Mouse (Mus musculus) mature B cell (primary cell): Measurements from ENCODE around the gene Rprml.

Experiments
- in situ Hi-C: fragments of 300-500 bp; cut with MboI; formaldehyde crosslinking; loops from 2 replicates; pipeline ENCODE4 v1.14.3; 2019

Gene Rprml

DNA sequence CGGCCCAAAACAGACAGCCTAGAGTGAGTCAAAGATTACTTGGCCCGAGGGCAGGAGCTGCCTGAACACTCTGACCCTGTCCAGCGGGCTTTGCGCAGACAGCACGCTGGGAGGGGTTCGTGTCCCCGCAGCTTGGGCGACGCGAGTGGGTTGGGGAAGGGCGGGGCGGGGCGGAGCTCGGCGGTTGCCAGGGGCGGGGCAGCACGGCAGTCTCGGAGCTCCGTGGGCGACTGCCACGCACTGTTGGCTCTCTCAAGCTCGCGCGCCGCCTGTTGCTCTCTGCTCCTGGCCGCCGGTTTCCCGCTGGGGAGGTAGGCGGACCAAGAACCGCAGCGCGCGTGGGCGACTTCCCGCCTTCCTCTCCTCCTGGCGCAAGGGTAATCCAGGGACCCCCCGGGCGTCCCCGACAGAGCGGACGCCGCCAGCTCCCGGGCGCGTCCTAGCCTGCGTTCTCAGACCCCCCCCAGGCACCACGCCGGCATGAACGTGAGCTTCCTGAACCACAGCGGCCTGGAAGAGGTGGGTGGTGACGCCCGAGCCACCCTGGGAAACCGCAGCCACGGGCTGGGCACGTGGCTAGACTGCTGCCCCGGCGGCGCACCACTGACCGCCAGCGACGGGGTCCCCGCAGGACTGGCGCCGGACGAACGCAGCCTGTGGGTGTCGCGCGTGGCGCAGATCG, at the start of gene Rprml:
Gene Rprml, plus strand, starts transcription at position 270 of the 682 bp plus-strand sequence.
- in situ Hi-C loops = no loop called here

DNA sequence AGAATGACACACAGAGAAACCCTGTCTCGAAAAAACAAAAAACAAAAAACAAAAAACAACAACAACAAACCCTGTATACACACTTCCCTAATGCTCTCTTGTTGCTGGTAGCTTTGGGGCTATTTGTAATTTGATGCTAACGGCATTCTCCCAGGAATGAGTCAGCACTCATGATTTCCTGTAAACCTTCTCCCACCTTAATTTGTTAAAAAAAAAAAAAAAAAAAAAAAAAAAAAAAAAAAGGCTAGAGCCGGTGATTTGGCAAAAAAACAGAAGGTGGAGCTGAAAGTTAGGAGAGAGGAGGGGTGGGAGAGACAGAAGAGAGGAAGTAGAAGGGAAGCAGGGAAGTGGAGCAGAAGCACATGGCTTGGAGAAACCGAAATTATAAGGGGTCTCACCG, 42.8 kb upstream of the Rprml start:
- in situ Hi-C loops = no loop called here

DNA sequence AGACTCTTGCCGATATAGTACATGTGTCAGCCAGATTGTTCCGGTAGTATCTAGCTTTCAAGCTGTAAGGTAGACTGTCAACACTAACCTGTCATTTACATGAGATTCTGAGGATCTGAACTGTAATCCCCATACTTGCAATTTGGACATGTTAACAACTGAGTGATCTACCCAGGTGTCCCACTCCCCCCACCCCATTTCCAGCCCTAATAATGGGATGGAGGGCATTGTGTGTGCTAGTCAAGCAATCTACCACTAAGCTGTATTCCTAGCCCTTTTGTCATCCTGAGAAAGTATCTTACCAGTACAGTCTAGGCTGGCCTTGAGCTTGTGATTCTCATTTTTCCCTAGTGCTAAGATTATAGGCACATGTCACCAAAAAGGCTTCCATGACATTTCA, 38.6 kb upstream of the Rprml start:
- in situ Hi-C loops = no loop called here

DNA sequence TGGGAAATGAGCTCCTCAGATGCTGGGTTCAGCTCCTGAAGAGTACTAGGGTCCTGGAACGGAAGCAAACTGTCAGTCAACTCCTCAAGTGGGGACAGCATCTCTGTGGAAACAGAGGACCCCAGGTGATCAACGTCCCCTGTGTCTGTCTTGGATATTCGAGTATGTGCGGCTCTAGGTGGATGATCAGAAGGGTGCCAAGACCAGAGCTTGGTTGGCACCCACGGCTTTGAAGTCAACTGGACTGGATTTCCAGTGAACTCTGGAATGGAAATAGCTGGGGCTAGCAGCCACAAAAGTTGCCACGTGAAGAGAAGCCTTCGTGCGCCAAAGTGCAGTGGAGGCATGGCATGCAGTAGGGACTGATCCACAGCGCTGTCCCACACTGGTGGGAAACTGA, 28.3 kb upstream of the Rprml start, which contains the start of gene Gm884:
Gene Gm884, minus strand, starts transcription at position 101 of the 400 bp plus-strand sequence.
- in situ Hi-C loops = no loop called here

DNA sequence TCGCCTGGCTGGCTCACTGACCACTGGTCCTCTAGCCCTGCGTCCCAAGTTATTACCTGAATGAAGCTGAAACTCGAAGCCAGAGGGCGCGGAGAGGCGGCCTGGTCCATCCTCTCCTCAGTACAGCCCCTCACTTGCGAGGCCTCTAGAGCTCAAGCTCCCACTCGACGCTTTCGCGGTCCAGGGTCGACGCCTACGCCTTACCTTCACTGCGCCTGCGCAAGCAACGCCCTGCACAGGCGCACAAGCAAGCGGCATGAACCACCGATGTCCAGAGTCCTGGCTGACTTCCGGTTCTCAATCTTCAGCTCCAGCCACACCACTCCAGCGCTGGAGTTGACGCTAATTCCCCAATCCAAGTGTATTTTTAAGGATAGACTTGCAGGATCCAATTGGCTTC, 21.9 kb upstream of the Rprml start:
- in situ Hi-C loops = no loop called here

DNA sequence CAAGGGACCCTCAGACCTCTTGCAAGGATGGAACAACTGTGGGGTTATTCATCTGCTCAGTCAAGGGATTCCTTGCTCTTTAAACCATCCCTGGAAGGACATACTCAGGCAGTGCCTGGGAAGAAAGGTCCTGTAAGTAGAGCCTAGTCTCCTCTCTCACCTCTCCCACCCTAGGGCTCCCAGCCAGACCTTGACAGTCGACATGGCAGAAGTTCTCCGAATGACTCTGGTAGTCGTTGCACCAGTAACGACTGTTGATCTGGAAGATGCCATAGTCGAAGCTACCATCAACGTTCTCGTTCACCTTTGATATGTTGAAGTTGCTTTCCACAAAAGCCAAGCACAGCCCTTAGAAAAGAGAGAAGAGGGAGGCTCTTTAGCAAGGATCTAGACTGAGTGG, 14.6 kb upstream of the Rprml start:
- in situ Hi-C loops = no loop called here

DNA sequence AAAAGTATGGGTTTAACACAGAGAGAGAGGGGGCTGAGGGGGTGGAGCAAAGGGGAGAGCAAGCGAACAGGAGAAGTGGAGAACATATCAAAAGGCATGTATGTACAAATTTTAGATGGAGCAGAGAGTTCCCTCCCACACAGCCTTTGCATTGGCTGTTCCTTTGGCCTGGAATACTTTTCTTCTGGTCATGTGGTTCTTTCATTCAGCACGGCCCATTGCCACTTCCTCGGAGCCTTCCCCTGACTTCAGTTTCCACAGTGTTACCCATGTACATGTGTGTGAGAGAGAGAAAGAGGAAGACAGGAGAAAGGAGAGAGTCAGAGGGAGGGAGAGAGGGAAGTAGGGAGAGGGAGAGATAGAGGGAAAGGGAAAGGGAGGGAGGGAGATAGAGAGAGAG, 13.9 kb upstream of the Rprml start:
- in situ Hi-C loops = no loop called here

DNA sequence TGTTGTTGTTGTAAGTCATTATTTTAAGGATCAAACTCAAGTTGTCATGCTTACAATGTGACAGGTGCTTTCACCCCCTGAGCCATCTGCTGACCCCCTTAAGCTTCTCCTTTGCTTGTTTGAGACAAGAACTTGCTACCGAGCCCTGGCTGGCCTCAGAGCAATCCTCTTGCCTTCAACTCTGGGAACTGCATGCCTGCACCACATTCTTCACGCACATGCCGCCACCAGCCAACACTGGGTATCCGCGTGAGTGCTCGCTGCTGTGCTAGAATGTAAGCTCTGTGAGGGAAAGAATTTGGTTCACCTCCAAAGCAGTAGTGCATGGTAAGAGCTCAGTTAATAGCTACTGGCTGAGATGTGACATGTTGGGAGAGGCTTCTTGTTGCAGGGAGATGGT, 13.1 kb upstream of the Rprml start:
- in situ Hi-C loops = no loop called here

DNA sequence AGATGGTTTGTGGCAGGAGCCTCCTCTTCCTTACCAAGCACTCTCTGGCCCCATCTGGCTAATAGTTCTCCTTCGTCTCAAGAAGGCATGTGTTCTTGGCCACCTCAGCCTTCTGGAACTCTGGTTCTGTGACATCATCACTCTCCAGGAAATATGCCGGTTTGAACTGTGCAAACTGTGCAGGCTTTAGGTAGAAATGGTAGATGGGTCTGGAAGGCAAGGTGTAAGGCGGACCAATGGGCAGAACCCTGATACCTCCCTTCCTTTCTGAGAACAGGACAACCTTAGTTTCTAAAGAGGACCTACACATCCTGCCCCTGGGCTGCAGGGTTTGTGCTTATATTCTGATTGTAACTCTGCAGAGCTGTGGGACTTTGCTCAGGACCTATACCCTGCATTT, 10.6 kb upstream of the Rprml start, which contains the start of gene Lyzl6:
Gene Lyzl6, minus strand, starts transcription at position 101 of the 400 bp plus-strand sequence.
- in situ Hi-C loops = no loop called here

DNA sequence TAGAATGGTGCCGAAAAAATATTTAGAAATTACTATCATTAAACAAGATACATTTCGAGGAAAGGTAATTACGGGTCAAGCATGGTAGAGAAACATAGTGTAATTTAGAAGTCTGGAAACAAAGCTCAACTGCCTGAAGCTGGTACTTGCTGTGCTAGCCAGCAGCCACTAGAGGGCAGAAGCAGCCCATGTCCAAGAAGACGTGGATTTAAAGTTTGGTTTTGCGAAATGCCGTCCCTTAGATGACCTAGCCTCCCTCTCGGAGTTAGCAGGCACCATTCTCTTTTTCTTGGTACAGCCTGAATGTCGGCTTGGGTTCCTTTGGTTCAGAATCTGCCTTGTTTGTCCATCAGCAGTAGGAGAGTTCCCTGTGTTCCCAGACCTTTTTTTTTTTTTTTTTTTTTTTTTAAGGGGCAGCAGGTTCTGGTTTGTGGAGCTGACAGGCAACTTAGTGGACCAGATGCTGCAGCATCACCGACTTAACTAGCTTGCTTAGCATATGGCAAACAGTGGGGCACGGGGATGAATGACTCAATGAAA, 9.9 kb upstream of the Rprml start:
- in situ Hi-C loops = no loop called here

DNA sequence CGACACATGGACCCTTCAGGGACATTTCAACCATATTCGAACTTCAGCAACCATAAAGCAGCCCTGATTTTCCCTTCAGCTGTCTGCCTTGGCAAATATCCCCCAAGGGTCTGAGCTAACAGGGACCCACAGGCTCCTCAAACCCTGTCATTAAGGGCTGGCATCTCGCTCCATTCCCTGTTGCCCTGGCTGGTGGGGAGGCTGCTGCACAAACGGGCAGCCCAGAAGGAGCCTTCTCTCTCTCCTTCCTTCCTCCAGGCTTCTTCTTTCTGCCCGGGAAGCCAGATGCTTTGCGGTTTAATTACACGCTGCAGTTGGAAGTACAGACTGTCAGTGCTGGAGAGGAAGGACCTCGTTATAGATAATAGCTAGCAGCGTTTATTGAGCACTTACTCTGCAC, 6.2 kb upstream of the Rprml start:
- in situ Hi-C loops = no loop called here

DNA sequence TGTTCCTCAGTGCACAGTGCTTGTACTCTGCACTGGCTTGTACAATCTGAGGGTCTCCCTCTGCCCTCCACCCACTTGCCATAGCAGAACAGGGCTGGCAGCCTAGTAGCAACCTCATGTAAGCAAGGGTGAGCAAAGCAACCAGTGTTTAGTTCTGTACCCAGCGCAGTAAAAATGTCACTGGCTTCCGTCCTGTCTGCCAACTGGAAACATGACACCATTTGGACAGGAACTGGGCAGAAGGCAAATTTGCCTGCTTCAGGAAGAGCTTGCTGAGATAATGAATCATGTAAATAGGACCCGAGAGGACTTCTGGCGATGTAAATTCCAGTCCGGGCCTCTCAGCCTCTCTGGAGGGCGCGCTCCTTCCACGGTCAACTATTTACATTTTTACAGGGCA, 3.6 kb upstream of the Rprml start:
- in situ Hi-C loops = no loop called here

DNA sequence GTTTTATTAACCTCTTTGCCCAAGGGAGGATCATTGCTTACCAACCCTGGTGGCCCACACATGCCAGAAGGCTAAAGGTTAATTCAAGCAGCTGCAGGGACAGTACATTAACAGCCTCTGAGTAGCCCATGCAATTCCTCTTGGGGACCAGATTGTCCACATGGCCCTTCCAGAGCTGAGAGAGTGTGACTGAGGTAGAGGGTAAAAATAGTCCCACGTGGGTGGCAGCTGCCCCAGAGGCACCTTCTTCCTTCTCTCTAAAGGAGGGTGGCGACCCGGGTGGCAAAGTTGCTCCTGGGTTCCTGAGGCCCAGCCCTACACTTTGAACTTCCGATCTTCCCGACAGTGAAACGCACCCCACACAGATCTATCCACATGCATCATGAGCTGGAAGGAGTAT, 3.1 kb upstream of the Rprml start:
- in situ Hi-C loops = no loop called here

DNA sequence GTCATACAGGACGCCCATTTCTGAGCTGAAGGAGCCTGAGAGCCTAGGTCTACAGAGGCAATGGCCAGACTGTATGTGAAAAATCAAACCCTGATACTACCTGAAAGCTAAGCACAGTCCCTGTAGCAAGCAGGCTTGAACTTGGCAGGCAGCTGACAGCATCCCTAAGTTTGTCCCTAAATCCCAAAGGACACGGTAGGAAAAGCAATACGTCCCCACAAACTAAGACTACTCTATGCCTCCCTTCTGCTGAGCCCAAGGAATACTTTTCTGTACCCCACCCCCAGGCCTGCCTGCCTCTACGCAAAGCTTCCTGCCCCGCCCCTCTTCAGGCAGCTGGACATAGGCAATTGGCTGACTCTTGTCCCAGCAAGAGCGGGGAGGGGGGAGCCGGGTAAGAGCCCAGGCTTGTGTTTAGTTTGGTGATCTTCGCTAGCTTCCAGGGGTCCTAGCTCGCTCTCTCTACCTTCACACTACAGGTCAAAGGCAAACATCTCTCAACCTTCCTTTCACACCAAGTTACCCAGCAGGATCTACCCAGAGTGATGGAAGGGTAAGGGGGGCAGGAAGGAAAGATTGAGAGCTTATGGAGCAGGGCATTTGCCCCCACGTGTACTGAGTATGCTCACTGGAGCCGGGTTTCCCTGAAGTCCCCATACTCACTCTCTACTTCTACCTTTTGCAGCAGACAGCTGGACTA, 1.3 kb upstream of the Rprml start:
- in situ Hi-C loops = no loop called here

DNA sequence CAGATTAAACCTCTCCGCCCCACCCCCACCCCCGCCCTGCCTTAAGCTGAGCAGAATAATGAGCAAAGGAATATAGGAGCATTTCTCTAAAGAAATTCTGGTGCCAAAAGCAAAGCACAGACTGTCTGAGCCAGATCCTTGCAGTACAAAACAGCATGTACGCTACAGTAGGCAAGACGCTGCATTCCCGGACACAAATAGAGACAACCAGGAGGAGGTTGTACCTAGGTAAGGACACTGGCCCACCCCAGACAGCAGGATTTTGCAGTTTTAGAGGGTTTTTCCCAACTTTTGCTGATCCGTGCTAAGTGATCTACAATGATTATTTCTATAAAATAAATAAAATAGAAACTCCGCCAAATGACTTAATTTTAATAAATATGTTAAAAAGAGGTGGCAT, 714 bp upstream of the Rprml start:
- in situ Hi-C loops = no loop called here

DNA sequence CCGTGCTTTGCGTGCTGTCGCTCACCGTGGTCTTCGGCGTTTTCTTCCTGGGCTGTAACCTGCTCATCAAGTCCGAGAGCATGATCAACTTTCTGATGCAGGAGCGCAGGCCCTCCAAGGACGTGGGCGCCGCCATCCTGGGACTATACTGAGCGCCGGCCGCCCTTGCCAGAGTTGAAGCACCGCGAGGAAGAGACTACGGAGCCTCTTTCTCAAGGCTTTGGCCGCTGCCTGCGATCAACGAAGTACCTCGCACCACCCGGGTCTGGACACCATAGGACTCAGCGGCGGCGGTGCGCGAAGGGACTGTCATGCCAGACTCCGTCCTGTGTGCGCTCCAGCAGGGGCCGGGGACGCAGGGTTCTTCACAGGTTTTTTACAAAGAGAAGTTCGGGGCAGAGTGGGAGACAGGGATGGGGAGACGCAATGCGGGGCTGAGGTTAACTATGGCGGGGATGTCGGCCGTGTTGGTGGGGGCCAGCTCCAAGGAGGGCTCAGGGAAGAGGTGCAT, 668 bp downstream of the Rprml start:
- in situ Hi-C loops = no loop called here

DNA sequence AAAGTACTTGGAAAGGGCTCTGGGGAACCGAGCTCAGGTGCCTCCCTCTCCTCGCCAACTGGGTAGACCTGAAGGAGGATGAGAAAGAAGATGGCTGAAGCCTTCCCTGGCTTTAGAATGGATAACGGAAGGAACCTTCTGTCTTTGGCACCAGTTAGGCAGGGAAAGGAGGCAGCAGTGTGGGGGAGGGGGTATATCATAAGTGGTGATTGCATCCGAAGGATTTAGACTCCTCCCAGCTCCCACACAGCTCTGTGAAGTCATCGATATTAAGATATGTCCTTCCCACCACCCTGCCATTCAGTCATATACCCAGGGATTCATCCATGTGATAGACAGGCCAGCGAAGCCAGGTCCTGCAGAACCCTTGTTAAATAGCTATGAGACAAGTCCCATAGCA, 2.1 kb downstream of the Rprml start:
- in situ Hi-C loops = no loop called here

DNA sequence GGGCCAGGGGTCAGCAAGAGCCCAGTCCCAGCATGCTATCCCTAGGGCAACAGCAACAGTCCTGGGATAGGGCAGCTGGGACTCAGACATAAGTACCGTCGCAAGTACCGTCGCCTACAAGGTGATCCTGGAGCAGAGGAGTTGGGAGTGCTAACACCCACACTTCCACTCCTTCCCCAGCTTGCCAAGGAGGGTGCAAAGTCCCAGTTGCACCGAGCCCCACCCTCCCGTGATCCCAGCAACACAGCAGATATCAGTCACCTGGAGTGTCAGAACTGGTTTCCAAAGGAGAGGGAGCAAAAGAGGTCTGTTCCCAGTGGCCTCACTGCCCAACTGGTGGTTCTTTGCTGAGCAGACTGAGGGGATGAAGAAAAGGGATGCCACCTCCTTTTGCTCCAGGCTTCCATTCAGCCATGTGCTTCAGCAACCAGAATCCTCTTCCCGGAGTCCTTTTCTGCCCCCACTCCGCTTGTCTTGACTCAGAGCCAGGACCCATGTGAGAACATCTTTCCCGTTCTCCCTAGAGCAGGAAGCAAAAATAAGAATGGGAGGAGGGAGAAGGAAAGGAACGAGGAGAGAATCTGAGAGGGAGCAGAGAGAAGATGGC, 4.1 kb downstream of the Rprml start:
- in situ Hi-C loops = no loop called here

DNA sequence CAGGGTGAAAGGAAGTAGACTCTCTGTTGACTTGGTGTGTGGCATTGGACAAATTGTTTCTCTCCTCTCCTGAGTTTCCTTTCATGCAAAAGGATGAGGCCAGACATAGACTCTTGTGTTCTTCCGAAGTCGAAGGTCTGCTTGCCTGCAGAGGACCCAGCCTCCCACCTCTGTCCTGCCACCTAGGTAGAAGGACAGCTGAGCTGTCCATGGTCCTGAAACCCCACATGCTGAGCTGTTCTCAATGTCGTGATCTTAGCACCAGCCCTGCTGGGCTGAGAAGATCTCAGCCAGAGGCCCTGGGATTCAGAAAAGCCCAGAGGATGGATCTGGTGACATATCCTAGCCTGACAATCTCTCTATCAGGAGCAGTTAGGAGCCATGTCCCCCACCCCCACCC, 7.2 kb downstream of the Rprml start:
- in situ Hi-C loops = no loop called here

DNA sequence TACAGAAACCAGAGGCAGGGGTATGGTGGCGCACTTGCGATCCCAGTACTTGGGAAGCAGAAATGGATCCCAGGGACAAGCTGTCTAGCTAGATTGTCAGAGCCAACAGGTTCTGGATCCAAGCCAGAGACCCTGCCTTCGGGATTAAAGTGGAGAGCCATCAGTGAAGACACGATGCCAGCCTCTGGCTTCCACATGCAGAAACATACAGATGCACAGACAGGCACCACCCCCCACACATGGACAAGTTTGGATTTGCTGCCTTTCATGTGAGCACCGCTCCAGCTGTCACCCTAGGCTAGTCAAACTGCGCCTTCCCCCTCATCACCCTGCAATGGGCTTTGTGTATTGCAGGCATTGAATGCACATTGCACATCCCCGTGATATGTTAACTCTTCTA, 8.8 kb downstream of the Rprml start:
- in situ Hi-C loops = no loop called here

DNA sequence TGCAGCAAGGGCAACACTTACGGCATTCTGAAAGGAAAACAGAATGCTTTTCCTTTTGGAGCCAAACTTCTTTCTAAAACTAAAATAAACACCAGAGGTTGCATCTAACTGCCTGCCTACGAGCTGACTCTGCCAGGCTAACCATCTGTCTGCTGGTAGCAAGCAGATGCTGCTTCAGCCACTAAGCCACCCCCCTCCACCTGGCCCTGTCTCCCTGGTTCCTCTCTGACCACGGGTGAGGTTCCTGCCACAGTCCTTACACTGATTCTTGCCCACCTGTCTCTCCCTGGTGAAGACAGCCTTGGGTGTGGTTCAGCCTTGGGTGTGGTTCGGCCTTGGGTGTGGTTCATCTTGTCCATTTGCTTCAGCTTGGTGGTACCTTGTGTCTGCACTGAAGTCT, 12.5 kb downstream of the Rprml start:
- in situ Hi-C loops = no loop called here

DNA sequence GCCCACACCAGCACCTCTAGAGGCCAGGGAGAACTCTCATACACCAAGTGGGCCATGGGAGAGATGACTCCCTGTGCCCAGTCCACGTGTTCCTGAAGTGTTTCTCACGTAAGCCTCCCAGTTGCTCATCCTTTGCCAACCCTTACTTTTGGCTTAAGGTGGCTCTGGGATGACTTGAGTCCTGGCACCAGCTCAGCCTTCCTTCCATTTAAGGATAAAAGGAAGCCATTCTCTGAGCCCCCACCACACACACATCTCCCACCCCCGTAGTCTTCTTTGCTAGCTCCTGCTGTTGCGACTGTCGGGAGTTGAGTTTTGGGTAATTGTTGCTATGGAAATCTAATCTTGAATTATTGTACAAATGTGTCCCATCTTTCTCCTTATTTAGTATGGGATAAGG, 13.2 kb downstream of the Rprml start:
- in situ Hi-C loops = no loop called here

DNA sequence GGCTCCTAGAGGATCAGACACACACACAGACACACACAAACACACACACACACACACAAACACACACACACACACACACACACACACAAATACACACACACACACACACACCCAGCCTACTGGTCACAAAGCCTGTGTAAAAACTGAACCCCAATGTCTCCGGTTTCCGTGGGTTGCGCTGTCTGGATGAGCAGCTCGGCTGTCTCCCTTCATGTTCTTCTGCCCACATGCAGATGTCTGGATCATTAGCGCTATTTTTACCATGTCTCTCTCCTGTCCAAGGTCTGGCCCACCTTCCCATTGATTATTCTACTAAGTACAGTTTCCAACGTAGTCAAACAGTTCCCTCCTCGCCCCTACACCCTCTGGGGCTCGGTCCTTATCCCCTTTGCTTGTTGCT, 13.7 kb downstream of the Rprml start:
- in situ Hi-C loops = no loop called here
